Mouse (Mus musculus) heart, embryonic 16.5 days (tissue): ENCODE measurements at regions not wholly inside any gene's neighbourhood (a gene's known extent, or its start where the extent isn't known, plus 50 kb on each side); places are given as distances from the start of the nearest gene placed in this dataset.

ENCODE experiments used
- ATAC-seq: fragments of 200-750 bp; cut with Nextera tagmentation; replicated peaks from 2 replicates; pipeline ENCODE4 v1.8.0; 2017; ENCODE audit warnings: moderate number of reproducible peaks; ENCODE audit not compliant: insufficient read depth, low FRiP score; ENCODE audit errors: extremely low read depth
- H3K27ac ChIP-seq: fragments of 300-500 bp; sonication (generic); 2 replicates; pipeline ENCODE4 v1.5.1; 2014; ENCODE audit warnings: mild to moderate bottlenecking, low read length, control low read depth, moderate library complexity
- H3K27me3 ChIP-seq: fragments of 300-500 bp; sonication (generic); 2 replicates; pipeline ENCODE4 v1.6.1; 2014; ENCODE audit warnings: low read length, mixed read lengths; ENCODE audit not compliant: control insufficient read depth, insufficient read depth
- H3K36me3 ChIP-seq: fragments of 300-500 bp; sonication (generic); 2 replicates; pipeline ENCODE4 v1.6.1; 2014; ENCODE audit not compliant: control insufficient read depth, insufficient read depth
- H3K4me1 ChIP-seq: fragments of 300-500 bp; sonication (generic); 2 replicates; pipeline ENCODE4 v1.6.1; 2014; ENCODE audit warnings: low read length, mixed read lengths; ENCODE audit not compliant: control insufficient read depth, insufficient read depth
- H3K4me2 ChIP-seq: fragments of 300-500 bp; sonication (generic); 2 replicates; pipeline ENCODE4 v1.6.1; 2014; ENCODE audit warnings: low read depth, mild to moderate bottlenecking, control low read depth, low read length
- H3K4me3 ChIP-seq: fragments of 300-500 bp; sonication (generic); 2 replicates; pipeline ENCODE4 v1.5.1; 2014; ENCODE audit warnings: mild to moderate bottlenecking, control low read depth, low read length
- H3K9ac ChIP-seq: fragments of 300-500 bp; sonication (generic); 2 replicates; pipeline ENCODE4 v1.6.1; 2014; ENCODE audit warnings: low read length, control low read depth
- H3K9me3 ChIP-seq: fragments of 300-500 bp; sonication (generic); replicated peaks from 2 replicates; pipeline ENCODE4 v1.6.1; 2016; ENCODE audit warnings: low read length; ENCODE audit not compliant: control insufficient read depth
- WGBS: fragments of 180-500 bp; shearing (Covaris S2); extraction: QIAGEN DNeasy Blood & Tissue Kit; methylation state at CpG from one replicate; pipeline ENCODE4 v1.1.7; 2014; 5-methylcytosine and 5-hydroxymethylcytosine counted together

- Histone ChIP-seq H3K27ac (no peak overlapping the region), H3K9me3 (no peaks in the 10 kb centered on the region), H3K4me3 (no peak overlapping the region), H3K27me3 (no peaks in the 10 kb centered on the region), H3K36me3 (no peaks in the 10 kb centered on the region), H3K9ac (no peak overlapping the region), H3K4me1 (no peaks in the 10 kb centered on the region), H3K4me2 (no peak overlapping the region)
- WGBS = 79% methylated on average over 9 of the region's 9 CpGs
- ATAC-seq = no peak
These were observed 168.9 kb downstream of the Zfp365 start for GRCm38 (mm10) chr10:67743561-67743960.

DNA sequence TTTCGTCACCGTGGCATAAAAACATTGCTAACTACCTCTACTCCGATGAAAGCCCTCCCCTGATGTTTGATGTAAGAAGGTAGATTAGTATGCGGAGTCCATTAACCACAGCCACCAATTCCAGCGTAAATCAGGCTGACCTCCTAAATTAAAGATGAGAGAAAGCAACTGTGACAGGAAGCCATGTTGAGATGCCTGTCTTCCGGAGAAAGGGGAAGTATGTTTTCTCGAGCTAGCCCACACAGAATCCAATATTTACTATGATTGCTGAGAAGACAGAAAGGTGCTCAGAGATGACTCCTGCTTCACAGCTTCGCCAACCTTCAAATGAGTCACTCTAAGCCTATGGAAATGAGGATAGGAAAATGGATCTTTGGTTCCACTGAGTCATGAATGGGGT, 169.6 kb downstream of the Zfp365 start:
- no peak for ATAC-seq
- Histone ChIP-seq H3K4me1 (no peaks in the 10 kb centered on the region), H3K36me3 (no peaks in the 10 kb centered on the region), H3K27ac (peak overlapping the region; percentile 63), H3K4me2 (no peak overlapping the region), H3K9me3 (no peaks in the 10 kb centered on the region), H3K27me3 (no peaks in the 10 kb centered on the region), H3K9ac (no peak overlapping the region), H3K4me3 (no peak overlapping the region)
- 70% methylated on average over 8 of the region's 8 CpGs for WGBS

DNA sequence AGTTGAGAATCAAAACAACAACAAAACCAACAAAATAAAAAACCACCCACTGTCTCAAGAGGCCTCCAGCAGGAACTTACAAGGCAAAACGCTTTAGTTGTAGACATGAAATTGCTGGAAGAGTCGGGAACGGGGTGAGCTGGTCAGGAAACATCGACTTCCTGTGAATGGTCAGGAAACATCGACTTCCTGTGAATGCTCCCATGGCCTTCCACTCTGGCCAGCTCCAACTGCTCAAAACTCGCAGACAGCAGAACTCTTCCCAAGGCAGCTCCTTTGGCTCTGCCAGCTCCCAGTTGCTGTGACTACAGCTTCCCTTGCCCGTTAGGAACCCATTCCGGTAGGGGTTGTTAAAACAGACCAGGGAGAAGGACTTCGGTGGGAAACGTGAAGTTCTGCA, 170.2 kb downstream of the Zfp365 start:
- 55% methylated on average over 10 of the region's 10 CpGs for WGBS

GRCm38 (mm10) chr10:67739199-67739598, 173.3 kb downstream of the Zfp365 start:
- H3K9me3 ChIP-seq = no peaks in the 10 kb centered on the region
- ATAC-seq = no peak
- no peak overlapping the region for H3K27ac ChIP-seq
- no peaks in the 10 kb centered on the region for H3K4me1 ChIP-seq
- no peaks in the 10 kb centered on the region for H3K27me3 ChIP-seq
- H3K4me3 ChIP-seq = no peak overlapping the region
- no peaks in the 10 kb centered on the region for H3K36me3 ChIP-seq
- 48% methylated on average over 1 of the region's 1 CpGs for WGBS
- no peak overlapping the region for H3K4me2 ChIP-seq
- H3K9ac ChIP-seq = no peak overlapping the region

More for the DNA sequence above, 170.2 kb downstream of the Zfp365 start:
- ATAC-seq = peak; percentile 64; the same call in 1 of the 2 replicates
- H3K27ac ChIP-seq = peak overlapping the region; percentile 63
- H3K27me3 ChIP-seq = no peaks in the 10 kb centered on the region
- no peak overlapping the region for H3K9ac ChIP-seq
- no peak overlapping the region for H3K4me3 ChIP-seq
- H3K4me2 ChIP-seq = no peak overlapping the region
- no peaks in the 10 kb centered on the region for H3K36me3 ChIP-seq
- no peaks in the 10 kb centered on the region for H3K4me1 ChIP-seq
- no peaks in the 10 kb centered on the region for H3K9me3 ChIP-seq

GRCm38 (mm10) chr10:67736636-67737035, 175.8 kb downstream of the Zfp365 start:
- Histone ChIP-seq H3K9ac (no peak overlapping the region), H3K4me1 (no peaks in the 10 kb centered on the region), H3K4me3 (no peak overlapping the region), H3K36me3 (no peaks in the 10 kb centered on the region), H3K9me3 (no peaks in the 10 kb centered on the region), H3K4me2 (no peak overlapping the region), H3K27ac (no peak overlapping the region), H3K27me3 (no peaks in the 10 kb centered on the region)
- ATAC-seq = no peak
- WGBS = 82% methylated on average over 10 of the region's 10 CpGs

DNA sequence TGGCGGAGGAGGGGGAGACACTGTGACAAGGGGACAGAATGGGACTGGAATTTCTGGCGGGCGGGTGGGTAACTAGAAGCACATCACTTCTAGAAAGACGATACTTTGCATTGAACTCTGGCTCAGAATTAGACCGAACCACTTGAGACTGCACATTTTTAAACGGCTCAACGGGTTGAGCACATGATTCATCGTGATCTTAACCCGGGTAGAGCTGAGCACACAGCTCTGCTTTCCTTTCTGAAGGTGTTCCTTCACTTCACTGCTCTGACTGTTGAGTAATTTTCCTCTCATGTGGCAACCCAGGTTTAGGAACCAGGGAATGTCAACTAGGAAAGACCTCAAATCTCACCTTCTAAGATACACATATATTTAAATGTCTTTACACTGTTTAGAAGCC, 180.9 kb downstream of the Zfp365 start:
- ATAC-seq = no peak
- no peak overlapping the region for H3K27ac ChIP-seq
- H3K27me3 ChIP-seq = peaks cover 3% of the 10 kb centered on the region; the same call in 1 of the 2 replicates
- no peaks in the 10 kb centered on the region for H3K9me3 ChIP-seq
- H3K9ac ChIP-seq = no peak overlapping the region
- H3K36me3 ChIP-seq = no peaks in the 10 kb centered on the region
- 60% methylated on average over 9 of the region's 9 CpGs for WGBS
- H3K4me3 ChIP-seq = no peak overlapping the region
- H3K4me2 ChIP-seq = no peak overlapping the region
- H3K4me1 ChIP-seq = no peaks in the 10 kb centered on the region

- WGBS = 48% methylated on average over 6 of the region's 6 CpGs
- Histone ChIP-seq H3K36me3 (no peaks in the 10 kb centered on the region), H3K9ac (no peak overlapping the region), H3K4me3 (no peak overlapping the region), H3K27ac (no peak overlapping the region), H3K27me3 (peaks cover 3% of the 10 kb centered on the region; the same call in 1 of the 2 replicates), H3K4me2 (no peak overlapping the region), H3K9me3 (no peaks in the 10 kb centered on the region), H3K4me1 (no peaks in the 10 kb centered on the region)
- no peak for ATAC-seq
These were observed 180.5 kb upstream of the Ado start for GRCm38 (mm10) chr10:67729271-67729670.

GRCm38 (mm10) chr10:67727580-67727979, 178.8 kb upstream of the Ado start:
- Histone ChIP-seq H3K27ac (no peak overlapping the region), H3K4me2 (no peak overlapping the region), H3K9me3 (no peaks in the 10 kb centered on the region), H3K27me3 (peaks cover 3% of the 10 kb centered on the region; the same call in 1 of the 2 replicates), H3K4me1 (no peaks in the 10 kb centered on the region), H3K36me3 (no peaks in the 10 kb centered on the region), H3K4me3 (no peak overlapping the region), H3K9ac (no peak overlapping the region)
- ATAC-seq = no peak
- 92% methylated on average over 4 of the region's 4 CpGs for WGBS

DNA sequence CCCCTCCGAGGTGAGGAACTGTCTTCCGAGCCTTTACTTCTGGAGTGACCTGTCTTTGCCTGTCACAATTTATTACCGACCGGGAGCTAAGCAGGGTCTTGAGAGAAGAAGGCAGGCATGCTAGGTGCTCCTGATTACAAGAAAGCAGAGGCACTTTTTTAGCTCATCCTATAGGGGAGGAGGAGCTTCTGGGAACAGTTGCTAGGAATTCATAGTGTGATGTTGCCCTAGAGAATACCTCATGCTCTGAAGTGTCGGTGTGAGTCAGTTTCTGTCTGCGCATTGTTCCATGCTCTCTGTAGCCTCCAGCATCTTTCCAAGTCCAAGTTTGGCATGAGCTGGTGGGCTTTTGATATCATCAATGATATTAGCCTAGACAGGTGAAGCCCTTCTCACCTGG, 178.0 kb upstream of the Ado start:
- Histone ChIP-seq H3K4me1 (no peaks in the 10 kb centered on the region), H3K27me3 (peaks cover 3% of the 10 kb centered on the region; the same call in 1 of the 2 replicates), H3K36me3 (no peaks in the 10 kb centered on the region), H3K9me3 (no peaks in the 10 kb centered on the region), H3K9ac (no peak overlapping the region), H3K4me3 (no peak overlapping the region), H3K27ac (no peak overlapping the region), H3K4me2 (no peak overlapping the region)
- ATAC-seq = no peak
- WGBS = 83% methylated on average over 6 of the region's 6 CpGs

- no peaks in the 10 kb centered on the region for H3K9me3 ChIP-seq
- H3K27me3 ChIP-seq = peaks cover 3% of the 10 kb centered on the region; the same call in 1 of the 2 replicates
- H3K36me3 ChIP-seq = no peaks in the 10 kb centered on the region
- ATAC-seq = no peak
- no peak overlapping the region for H3K9ac ChIP-seq
- no peak overlapping the region for H3K4me2 ChIP-seq
- H3K27ac ChIP-seq = no peak overlapping the region
- 59% methylated on average over 7 of the region's 7 CpGs for WGBS
- H3K4me1 ChIP-seq = no peaks in the 10 kb centered on the region
- H3K4me3 ChIP-seq = no peak overlapping the region
These were observed 177.6 kb upstream of the Ado start for GRCm38 (mm10) chr10:67726351-67726750.
